Mouse (Mus musculus) forebrain, embryonic 10.5 days (tissue): ENCODE results near the gene Gse1. TPM values are rescaled to one million over a fixed set of nuclear protein-coding genes. Genes with fewer than 3 reads are reported as not detected.

Experiments
- DNase-seq: peaks from one replicate; pipeline ENCODE4 v3.0.0-alpha.2; 2017; ENCODE audit warnings: low spot score; ENCODE audit errors: extremely low spot score
- H3K27ac ChIP-seq: fragments of 300-500 bp; sonication (generic); 2 replicates; pipeline ENCODE4 v1.5.1; 2016; ENCODE audit warnings: mild to moderate bottlenecking
- H3K27me3 ChIP-seq: fragments of 300-500 bp; sonication (generic); 2 replicates; pipeline ENCODE4 v1.6.1; 2016; ENCODE audit warnings: mild to moderate bottlenecking; ENCODE audit not compliant: poor library complexity, severe bottlenecking
- H3K36me3 ChIP-seq: fragments of 300-500 bp; sonication (generic); replicated peaks from 2 replicates; pipeline ENCODE4 v1.6.1; 2016; ENCODE audit warnings: mild to moderate bottlenecking, moderate library complexity
- H3K4me1 ChIP-seq: fragments of 300-500 bp; sonication (generic); 2 replicates; pipeline ENCODE4 v1.6.1; 2016
- H3K4me3 ChIP-seq: fragments of 300-500 bp; sonication (generic); 2 replicates; pipeline ENCODE4 v1.5.1; 2016; ENCODE audit warnings: mild to moderate bottlenecking, moderate library complexity
- H3K9me3 ChIP-seq: fragments of 300-500 bp; sonication (generic); 2 replicates; pipeline ENCODE4 v1.6.1; 2016; ENCODE audit warnings: mild to moderate bottlenecking, moderate library complexity
- WGBS: fragments of 180-500 bp; shearing (Covaris S2); methylation state at CpG from one replicate; pipeline ENCODE4 v1.1.7; 2016; 5-methylcytosine and 5-hydroxymethylcytosine counted together
- polyA plus RNA-seq: library from polyadenylated mRNA; unstranded; fragments of >200 nt; fragmentation: Nextera tagmentation; extraction: Ambion mirVana; gene quantifications from 2 replicates; pipeline ENCODE4 v1.2.1, GENCODE M21; 2016

Gene Gse1
- polyA plus RNA-seq, 1 experiment from 2014 or later = 12.0 TPM

DNA sequence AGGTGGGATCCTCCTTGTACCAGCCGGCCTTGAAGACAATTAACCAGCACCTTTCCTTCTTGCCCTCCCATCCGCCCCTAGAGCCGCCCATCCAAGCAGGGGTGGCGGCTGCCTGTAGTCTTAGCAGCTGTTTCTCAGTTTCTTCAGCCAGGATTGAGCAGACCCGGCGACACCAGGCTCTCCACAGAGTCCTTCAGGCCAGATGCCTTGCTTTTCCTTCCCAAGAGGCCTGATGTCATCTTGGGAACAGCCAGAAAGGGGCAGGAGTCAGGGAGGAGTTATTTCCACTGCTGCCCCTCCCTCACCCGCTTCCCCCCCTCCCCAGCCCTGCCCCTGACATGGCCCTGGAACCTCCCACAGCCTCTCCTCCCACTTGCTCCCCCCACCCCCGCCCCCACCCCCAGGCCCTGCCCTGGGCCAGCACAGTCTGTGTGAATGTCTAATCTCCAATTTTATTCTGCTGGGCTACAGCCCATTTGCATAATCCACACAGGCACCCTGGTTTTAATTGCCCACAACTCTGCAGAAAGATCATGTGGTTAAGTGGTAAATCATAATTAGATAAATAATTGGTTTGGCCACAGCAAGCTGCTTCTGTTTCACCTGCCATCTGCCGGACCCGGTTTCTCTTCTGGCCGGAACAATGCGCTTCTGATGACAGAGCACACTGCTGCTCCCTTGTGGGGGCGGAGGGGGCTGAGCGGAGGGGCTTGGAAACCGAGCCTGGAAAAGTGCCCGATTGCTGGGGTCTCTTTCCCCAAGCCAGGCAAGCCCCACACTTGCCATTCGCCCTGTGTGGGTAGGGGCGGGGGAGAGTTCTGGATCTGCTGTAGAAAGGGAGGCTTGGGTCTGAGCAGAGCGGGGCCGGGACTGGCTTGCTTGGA lies 292.7 kb downstream of the Gse1 start:
- peaks cover 93% of the 10 kb centered on the region for H3K4me1 ChIP-seq
- peak; percentile 76 for DNase-seq
- 7% methylated on average over 20 of the region's 20 CpGs for WGBS
- H3K27me3 ChIP-seq = peaks cover 99% of the 10 kb centered on the region
- H3K9me3 ChIP-seq = no peaks in the 10 kb centered on the region
- peak overlapping the region; percentile 21 for H3K4me3 ChIP-seq
- peak overlapping the region; percentile 82 for H3K27ac ChIP-seq
- no peaks in the 10 kb centered on the region for H3K36me3 ChIP-seq

DNA sequence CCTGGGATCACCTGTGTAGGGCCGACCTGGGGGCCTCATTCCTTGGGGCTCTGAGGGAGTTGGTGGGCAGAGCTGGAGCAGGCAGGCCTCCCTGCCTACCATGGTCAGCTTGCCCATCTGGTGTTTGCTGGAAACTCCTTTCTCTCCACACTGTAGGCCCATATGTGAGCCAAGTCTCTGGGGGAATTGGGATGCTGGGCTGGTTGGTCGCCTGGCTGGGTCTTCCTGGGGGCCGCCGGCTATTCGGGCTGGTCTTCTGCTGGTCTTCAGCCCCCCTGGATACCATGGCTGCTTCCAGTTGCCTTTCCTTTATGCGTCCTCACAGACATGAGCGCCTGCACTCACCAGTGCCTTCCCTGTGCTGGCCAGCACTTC lies 293.3 kb downstream of the Gse1 start:
- no peaks in the 10 kb centered on the region for H3K9me3 ChIP-seq
- H3K4me1 ChIP-seq = peaks cover 93% of the 10 kb centered on the region
- peaks cover 99% of the 10 kb centered on the region for H3K27me3 ChIP-seq
- no peaks in the 10 kb centered on the region for H3K36me3 ChIP-seq
- peak overlapping the region; percentile 21; the same call in 1 of the 2 replicates for H3K4me3 ChIP-seq
- WGBS = 61% methylated on average over 7 of the region's 7 CpGs
- DNase-seq = no peak
- peak overlapping the region; percentile 82 for H3K27ac ChIP-seq

DNA sequence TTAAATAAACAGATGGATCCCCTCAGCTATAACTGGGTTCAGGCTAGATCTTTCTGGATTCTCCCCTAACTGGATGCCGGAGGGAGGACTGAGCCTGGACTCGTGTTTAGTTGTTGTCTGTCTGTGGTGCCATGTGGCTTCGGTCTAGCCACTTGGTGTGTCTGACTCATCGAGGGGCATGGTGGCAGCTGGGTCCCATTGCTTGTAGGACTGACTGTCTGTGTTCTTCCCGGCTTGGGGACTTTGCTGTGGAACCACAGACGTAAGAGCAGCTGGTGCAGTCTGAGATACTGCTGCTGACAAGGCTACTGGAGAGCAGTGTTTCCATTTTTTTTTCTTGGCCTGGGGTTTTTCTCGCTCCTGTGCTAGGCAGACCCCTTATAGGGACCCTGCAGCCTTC lies 295.4 kb downstream of the Gse1 start:
- WGBS = 91% methylated on average over 7 of the region's 7 CpGs
- Histone ChIP-seq H3K36me3 (no peaks in the 10 kb centered on the region), H3K27ac (peak overlapping the region; percentile 41; the same call in 1 of the 2 replicates), H3K4me1 (peaks cover 93% of the 10 kb centered on the region), H3K9me3 (no peaks in the 10 kb centered on the region), H3K27me3 (peaks cover 99% of the 10 kb centered on the region), H3K4me3 (no peak overlapping the region)
- DNase-seq = no peak

DNA sequence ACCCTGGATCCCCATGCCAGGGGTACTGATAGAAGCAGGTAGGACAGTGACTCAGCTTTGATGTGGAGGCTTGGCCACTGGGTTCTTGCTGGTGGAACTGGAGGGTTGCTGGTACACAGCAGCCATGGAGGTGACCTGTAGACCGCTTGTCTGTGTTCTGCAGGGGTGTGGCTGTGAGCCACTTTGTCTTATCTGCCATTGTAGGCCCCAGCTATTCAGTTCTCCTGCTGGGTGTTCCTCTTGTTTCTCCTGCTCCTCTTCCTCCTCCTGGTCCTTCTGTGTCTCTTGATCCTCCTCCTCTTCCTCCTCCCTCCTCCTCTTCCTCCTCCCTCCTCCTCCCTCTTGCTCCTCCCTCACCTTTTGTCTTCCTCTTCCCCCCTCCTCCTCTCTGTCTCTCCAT lies 296.9 kb downstream of the Gse1 start:
- Histone ChIP-seq H3K9me3 (no peaks in the 10 kb centered on the region), H3K27me3 (peaks cover 93% of the 10 kb centered on the region), H3K36me3 (no peaks in the 10 kb centered on the region), H3K27ac (peak overlapping the region; percentile 69; the same call in 1 of the 2 replicates), H3K4me1 (peaks cover 93% of the 10 kb centered on the region), H3K4me3 (no peak overlapping the region)
- 70% methylated on average over 1 of the region's 1 CpGs for WGBS
- DNase-seq = no peak

DNA sequence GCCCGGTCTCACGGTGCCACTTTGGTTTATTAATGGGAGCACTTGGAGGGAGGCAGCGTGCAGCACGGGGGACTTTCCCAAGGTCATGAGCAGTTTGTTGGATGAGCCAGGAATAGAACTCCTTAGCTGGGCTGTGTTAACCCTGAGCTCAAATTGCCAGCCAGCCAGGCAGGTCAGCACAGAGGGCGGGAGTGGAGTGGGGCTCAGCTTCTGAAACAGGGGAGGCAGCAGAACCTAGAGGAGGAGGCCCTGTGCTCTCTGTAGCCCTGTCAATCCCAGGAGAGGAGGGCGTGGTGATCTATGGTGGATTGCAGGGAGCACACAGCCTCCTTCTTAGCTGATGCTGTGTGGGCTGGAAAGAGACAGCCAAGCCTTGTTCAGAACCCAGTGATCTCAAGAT lies 297.6 kb downstream of the Gse1 start:
- Histone ChIP-seq H3K4me3 (no peak overlapping the region), H3K27ac (peak overlapping the region; percentile 69), H3K9me3 (no peaks in the 10 kb centered on the region), H3K36me3 (no peaks in the 10 kb centered on the region), H3K4me1 (peaks cover 92% of the 10 kb centered on the region), H3K27me3 (peaks cover 88% of the 10 kb centered on the region)
- DNase-seq = no peak
- 69% methylated on average over 6 of the region's 6 CpGs for WGBS

DNA sequence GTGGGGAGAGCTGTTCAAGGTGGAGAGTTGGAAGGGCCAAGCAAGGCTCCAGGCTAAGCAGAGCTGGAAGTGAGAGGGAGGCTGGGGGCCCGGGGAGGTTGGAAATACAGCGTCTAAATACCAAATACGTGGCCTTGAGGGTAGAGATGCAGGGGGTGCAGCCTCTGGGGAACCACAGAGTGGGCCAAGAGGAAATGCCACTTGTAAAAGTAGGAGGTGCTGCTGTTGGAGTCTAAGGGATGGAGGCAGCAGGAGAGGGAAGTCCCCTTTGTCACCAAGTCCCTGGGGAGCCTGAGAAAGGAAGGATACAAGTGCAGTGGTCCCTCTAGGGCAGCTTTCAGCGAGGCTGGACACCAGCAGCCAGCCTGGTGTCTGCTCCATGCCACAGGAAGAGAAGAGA lies 298.3 kb downstream of the Gse1 start:
- Histone ChIP-seq H3K36me3 (no peaks in the 10 kb centered on the region), H3K27me3 (peaks cover 88% of the 10 kb centered on the region), H3K4me3 (no peak overlapping the region), H3K27ac (peak overlapping the region; percentile 40; the same call in 1 of the 2 replicates), H3K9me3 (no peaks in the 10 kb centered on the region), H3K4me1 (peaks cover 92% of the 10 kb centered on the region)
- DNase-seq = no peak
- WGBS = 39% methylated on average over 4 of the region's 4 CpGs

DNA sequence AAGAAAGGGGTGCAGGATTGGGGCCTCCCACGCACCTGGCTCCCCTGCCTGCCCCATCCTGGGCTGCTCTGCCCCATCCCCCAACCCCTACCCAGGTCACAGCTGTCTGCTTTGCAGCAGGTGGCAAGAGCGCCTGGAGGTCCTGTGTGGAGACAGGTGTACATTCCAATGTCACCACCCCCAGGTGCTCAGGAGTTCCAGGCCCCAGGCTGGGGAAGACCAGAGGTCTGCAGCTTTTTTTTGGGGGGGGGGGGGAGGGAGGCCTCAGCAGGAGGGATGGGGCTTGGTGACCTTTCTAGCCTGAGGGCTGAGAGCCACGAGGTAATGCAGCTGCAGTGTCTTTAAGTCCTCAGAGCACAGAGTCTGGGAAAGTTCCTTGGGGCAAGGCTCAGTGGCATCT lies 300.1 kb downstream of the Gse1 start:
- Histone ChIP-seq H3K4me1 (peaks cover 99% of the 10 kb centered on the region), H3K9me3 (no peaks in the 10 kb centered on the region), H3K4me3 (no peak overlapping the region), H3K27ac (peak overlapping the region; percentile 61), H3K36me3 (no peaks in the 10 kb centered on the region), H3K27me3 (peaks cover 88% of the 10 kb centered on the region)
- 23% methylated on average over 3 of the region's 3 CpGs for WGBS
- DNase-seq = no peak

DNA sequence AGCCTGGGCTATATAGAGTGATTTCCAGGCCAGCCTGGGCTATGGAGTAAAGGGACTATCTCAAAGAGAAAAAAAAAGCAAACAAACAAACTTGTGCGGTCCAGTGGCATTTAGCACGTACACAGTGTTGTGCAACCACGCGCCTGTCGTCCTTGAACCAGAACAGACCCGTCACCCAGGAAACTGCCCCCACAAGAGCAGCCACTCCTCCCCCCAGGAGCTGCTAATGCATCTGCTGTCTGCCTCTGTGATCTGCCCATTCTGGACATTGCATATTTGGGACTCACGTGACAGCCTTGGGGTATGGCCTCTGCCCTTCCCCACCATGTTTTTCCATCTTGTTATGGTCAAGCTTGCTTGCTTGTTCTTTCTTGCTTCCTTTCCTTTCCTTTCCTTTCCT lies 301.0 kb downstream of the Gse1 start:
- Histone ChIP-seq H3K27me3 (peaks cover 88% of the 10 kb centered on the region), H3K27ac (no peak overlapping the region), H3K4me3 (no peak overlapping the region), H3K9me3 (no peaks in the 10 kb centered on the region), H3K4me1 (peaks cover 99% of the 10 kb centered on the region), H3K36me3 (no peaks in the 10 kb centered on the region)
- no peak for DNase-seq
- 68% methylated on average over 7 of the region's 7 CpGs for WGBS

DNA sequence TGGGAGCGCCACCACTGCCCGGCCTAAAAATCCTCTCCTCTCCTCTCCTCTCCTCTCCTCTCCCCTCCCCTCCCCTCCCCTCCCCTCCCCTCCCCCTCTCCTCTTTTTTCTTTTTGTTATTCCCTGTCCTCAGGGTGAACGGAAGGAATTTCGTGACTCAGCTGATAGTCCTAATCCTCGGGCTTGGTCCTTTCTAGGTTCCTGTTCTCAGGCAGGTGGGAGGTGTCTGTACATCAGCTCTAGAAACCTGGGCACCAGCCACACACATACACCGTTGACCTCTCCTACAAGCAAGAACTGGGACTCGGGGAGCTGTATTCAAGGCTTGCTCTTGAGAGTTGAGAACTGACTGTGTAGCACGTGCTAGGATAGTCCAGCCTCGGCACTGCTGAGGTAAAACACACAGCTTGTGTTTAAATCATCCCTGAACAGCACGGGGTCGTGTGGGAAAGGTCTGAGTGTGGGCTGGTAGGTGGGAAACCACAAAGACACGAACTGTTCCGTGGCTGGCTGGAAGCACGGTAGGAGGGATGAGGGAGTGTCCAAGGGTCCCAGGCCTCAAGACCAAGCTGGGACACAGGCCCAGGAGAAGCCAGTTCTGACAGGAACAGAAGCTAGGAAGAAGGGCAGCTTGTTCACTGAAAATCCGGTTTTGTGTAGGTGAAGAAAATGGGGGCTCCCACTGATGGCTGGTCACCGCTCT lies 302.8 kb downstream of the Gse1 start:
- 53% methylated on average over 14 of the region's 16 CpGs for WGBS

DNA sequence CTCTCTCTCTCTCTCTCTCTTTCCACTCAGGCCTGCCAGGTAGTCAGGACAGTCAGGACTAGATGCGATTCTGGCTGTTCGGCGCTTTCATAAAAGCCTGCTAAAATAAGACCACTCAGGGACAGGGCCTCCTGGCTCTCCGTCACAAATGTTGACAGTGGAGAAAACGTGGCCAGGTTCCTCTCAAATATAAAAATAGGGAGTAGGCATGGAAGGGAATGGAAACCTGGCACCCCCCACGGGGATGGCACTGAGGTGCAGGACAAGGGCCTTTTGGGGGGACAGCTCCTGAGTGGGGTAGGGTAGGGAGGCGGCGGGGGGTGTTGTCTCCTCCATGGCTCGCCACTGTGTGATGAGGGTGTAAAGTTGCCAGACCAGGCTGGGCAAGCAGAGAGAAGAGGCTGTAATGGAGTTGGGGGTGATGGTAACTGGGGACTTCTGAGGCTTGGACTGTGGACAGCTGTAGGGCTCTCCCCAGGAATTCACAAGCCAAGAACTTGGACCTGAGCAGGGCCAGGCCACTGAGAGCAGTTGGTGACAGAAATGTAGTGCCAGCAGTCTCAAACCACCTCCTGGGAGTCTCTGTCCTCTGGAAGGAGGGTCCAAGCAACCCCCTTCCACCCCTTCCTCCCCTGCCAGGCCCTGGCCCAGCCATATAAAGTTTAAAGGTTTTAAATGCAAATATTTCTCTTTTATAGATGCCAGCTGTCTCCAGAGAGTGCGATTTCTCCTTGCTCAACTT lies 303.7 kb downstream of the Gse1 start:
- Histone ChIP-seq H3K9me3 (no peaks in the 10 kb centered on the region), H3K27me3 (peaks cover 88% of the 10 kb centered on the region), H3K36me3 (no peaks in the 10 kb centered on the region), H3K27ac (peak overlapping the region; percentile 96), H3K4me3 (peak overlapping the region; percentile 43), H3K4me1 (peaks cover 99% of the 10 kb centered on the region)
- 58% methylated on average over 10 of the region's 10 CpGs for WGBS
- DNase-seq = no peak

More for the DNA sequence above, 302.8 kb downstream of the Gse1 start:
- H3K4me1 ChIP-seq = peaks cover 99% of the 10 kb centered on the region
- H3K9me3 ChIP-seq = no peaks in the 10 kb centered on the region
- H3K27me3 ChIP-seq = peaks cover 88% of the 10 kb centered on the region
- DNase-seq = no peak
- peak overlapping the region; percentile 43; the same call in 1 of the 2 replicates for H3K4me3 ChIP-seq
- H3K36me3 ChIP-seq = no peaks in the 10 kb centered on the region
- peak overlapping the region; percentile 96 for H3K27ac ChIP-seq

DNA sequence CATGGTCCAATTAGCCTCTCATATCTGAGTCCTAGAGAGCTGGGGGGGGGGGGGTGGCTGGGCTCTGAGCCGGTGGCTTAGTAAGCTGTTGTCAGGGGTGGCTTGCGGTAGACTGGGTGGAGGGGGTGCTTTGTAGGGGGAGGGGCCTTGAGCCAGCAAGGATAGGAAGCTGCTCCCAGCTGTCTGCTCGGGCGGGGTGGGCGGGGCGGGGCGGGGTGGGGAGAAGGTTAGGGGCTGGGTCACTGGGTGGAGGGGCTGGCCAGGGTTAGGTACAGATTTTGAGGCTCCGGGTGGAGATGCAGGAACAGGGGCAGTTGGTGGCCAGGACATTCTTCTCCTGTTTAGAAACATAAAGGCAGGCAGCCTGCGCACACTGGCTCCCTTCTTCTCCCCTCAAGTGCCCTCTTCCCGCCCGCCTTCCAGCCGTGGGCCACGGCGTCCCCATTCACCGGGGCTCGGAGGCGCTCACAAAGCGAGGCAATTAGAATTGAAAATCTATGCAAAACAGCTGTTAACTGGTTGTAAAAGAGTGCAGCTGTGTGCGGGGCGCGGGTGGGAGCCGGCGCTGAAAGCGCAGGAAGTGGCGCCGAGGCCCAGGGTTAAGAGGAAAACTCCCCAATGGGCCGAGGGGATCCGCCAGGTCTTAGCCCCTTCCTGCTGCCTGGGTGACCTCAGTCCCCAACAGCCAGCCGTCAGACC lies 304.4 kb downstream of the Gse1 start:
- H3K9me3 ChIP-seq = no peaks in the 10 kb centered on the region
- H3K27me3 ChIP-seq = peaks cover 88% of the 10 kb centered on the region
- H3K4me3 ChIP-seq = peak overlapping the region; percentile 43
- WGBS = 1% methylated on average over 29 of the region's 29 CpGs
- peak overlapping the region; percentile 96 for H3K27ac ChIP-seq
- peak; percentile 72 for DNase-seq
- no peaks in the 10 kb centered on the region for H3K36me3 ChIP-seq
- peaks cover 99% of the 10 kb centered on the region for H3K4me1 ChIP-seq

DNA sequence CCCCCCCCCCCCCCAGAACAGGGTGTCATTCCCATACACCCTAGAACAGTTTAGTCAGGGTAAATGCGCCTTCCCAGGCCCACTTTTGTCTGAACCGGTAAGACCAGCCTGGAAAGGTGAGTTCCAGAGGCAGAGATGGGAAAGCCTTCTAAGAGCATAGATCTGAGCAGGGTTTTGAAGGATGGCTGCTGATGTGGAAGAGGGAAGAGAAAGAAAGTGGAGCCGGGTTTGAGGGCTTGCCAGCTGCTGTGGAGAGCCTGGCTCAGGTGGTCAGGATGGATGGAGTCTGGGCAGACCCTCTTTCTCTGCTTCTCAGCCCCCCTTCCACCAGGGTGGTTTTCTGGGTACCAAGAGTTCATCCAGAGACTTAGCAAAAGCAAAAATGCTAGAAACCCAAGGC lies 305.1 kb downstream of the Gse1 start:
- H3K27me3 ChIP-seq = peaks cover 87% of the 10 kb centered on the region
- no peak for DNase-seq
- no peaks in the 10 kb centered on the region for H3K36me3 ChIP-seq
- 19% methylated on average over 3 of the region's 3 CpGs for WGBS
- peaks cover 99% of the 10 kb centered on the region for H3K4me1 ChIP-seq
- H3K27ac ChIP-seq = peak overlapping the region; percentile 96
- no peaks in the 10 kb centered on the region for H3K9me3 ChIP-seq
- H3K4me3 ChIP-seq = peak overlapping the region; percentile 43
